Mouse (Mus musculus) heart, adult 2 months (tissue): ENCODE data around the gene Osbpl2.

ENCODE experiments used
- CTCF ChIP-seq: fragments of 200-600 bp; IDR thresholded peaks from 2 replicates; pipeline ENCODE4 v1.8.1; 2022; ENCODE audit warnings: antibody characterized with exemption, mild to moderate bottlenecking, moderate library complexity
- EP300 ChIP-seq: fragments of 200-500 bp; IDR thresholded peaks from 2 replicates; pipeline ENCODE4 v1.6.1; 2011; ENCODE audit warnings: low read depth, low read length, control low read depth; ENCODE audit not compliant: insufficient read depth
- POLR2A ChIP-seq: fragments of 200-500 bp; IDR thresholded peaks from 2 replicates; pipeline ENCODE4 v1.6.1; 2011; ENCODE audit warnings: mild to moderate bottlenecking, low read depth, low read length, control low read depth; ENCODE audit not compliant: insufficient read depth

DNA sequence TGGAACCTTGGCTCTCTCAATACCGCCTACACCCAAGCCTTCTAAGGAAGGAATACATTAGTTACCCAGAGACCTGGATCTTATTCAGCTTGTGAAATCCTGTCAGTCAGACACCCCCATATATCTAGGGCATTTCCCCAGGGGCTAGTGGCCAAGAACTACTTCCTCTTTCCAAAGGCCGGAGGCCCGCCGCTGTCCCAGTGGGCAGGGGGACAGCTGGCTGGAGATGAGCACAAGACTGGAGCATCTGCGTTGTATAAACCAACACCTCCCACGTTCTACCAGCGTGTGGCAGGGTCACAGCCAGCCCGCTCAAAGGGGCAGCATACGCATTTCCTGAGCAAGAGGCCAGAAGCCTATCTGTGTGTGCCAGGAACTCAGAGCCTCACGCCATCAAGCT, 83.7 kb downstream of the Osbpl2 start:
- TF ChIP-seq EP300 (no peak), CTCF (no peak), POLR2A (no peak)
